Mouse (Mus musculus) cerebellum, adult 9-10 months (tissue): ENCODE results near the gene Akap10.
"Not testable (repeated sequence)": the region's sequence is repeated elsewhere in the genome, so short reads cannot be mapped to it uniquely, and the experiment has no call there.

Experiments used
- DNase-seq: peaks from one replicate; pipeline ENCODE4 v3.0.0; 2022

The Akap10 gene

GRCm38 (mm10) chr11:61929323-61930097 lies 542 bp downstream of the Akap10 start:
- DNase-seq: no peak

- DNase-seq: no peak
Observed at GRCm38 (mm10) chr11:61923309-61923708, 6.7 kb downstream of the Akap10 start.

GRCm38 (mm10) chr11:61919702-61920101 lies 10.3 kb downstream of the Akap10 start:
- DNase-seq: no peak

GRCm38 (mm10) chr11:61908315-61908714 lies 21.7 kb downstream of the Akap10 start:
- DNase-seq: no peak

GRCm38 (mm10) chr11:61882183-61882582 lies 47.9 kb downstream of the Akap10 start:
- DNase-seq: peak; percentile 23

- no peak for DNase-seq
Observed at GRCm38 (mm10) chr11:61879921-61880320, 50.1 kb downstream of the Akap10 start.

- no peak for DNase-seq
Observed at GRCm38 (mm10) chr11:61871881-61872280, 58.2 kb downstream of the Akap10 start.

GRCm38 (mm10) chr11:61866856-61867255 lies 63.2 kb downstream of the Akap10 start:
- no peak for DNase-seq

GRCm38 (mm10) chr11:61861781-61862547 lies 68.1 kb downstream of the Akap10 start:
- no peak for DNase-seq

- DNase-seq: no peak
Observed at GRCm38 (mm10) chr11:61859316-61859715, 70.7 kb downstream of the Akap10 start.

- DNase-seq: peak; percentile 28
Observed at GRCm38 (mm10) chr11:61855539-61855938, 74.5 kb downstream of the Akap10 start.

GRCm38 (mm10) chr11:61854988-61855411 lies 75.1 kb downstream of the Akap10 start, which contains the start of gene Ulk2:
Gene Ulk2 (minus strand): TSS chr11:61855073.
- peak; percentile 91 for DNase-seq

GRCm38 (mm10) chr11:61854211-61854987 lies 75.7 kb downstream of the Akap10 start:
- peak; percentile 89 for DNase-seq

GRCm38 (mm10) chr11:61853659-61854058 lies 76.4 kb downstream of the Akap10 start:
- no peak for DNase-seq

GRCm38 (mm10) chr11:61852916-61853315 lies 77.1 kb downstream of the Akap10 start:
- no peak for DNase-seq

- no peak for DNase-seq
Observed at GRCm38 (mm10) chr11:61851195-61851594, 78.9 kb downstream of the Akap10 start.

- not testable (repeated sequence) for DNase-seq
Observed at GRCm38 (mm10) chr11:61840663-61841062, 89.4 kb downstream of the Akap10 start.

GRCm38 (mm10) chr11:61839940-61840339 lies 90.1 kb downstream of the Akap10 start:
- DNase-seq: no peak

GRCm38 (mm10) chr11:61839182-61839581 lies 90.9 kb downstream of the Akap10 start:
- no peak for DNase-seq
